Comparison of ENCODE assay signal across 8 mouse cellular contexts in the genomic region with DNA sequence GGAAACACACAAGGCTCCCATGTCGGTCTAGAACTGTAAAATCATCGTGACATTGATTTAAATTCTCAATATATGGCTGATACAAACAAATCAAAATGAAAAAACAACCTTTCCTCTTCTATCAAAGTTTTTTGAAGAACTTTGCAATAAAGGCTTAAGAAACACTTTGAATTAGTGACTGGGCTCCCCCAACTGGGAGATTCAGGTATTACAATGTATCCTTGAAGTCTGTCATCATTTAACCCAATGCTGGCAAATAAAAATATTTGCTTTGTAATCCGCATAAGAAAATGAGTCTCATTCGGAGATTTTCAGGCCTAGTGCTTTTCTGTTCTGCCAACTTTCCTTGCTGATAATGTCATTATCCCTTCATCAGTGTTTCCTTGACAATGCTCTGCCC.
DNase-seq lines count a peak whose midpoint lies in the region; ATAC-seq and TF ChIP-seq lines count a peak whose summit lies in the region.

No protein-coding gene starts in this region.

- H3K36me3 ChIP-seq in heart, embryonic 11.5 days (ENCODE audit: control insufficient read depth, insufficient read depth, low read length), result no peaks in the 10 kb centered on the region
- no peaks in the 10 kb centered on the region for H3K36me3 ChIP-seq in midbrain, postnatal 0 days (ENCODE audit: insufficient read depth, low read length)
- H3K36me3 ChIP-seq in midbrain, embryonic 16.5 days (ENCODE audit: control insufficient read depth, insufficient read depth, low read length), result no peaks in the 10 kb centered on the region

- DNase-seq in heart, adult 8-10 months (ENCODE audit: low spot score), result peak; percentile 3
- peak; percentile 88 for DNase-seq in midbrain, postnatal 0 days (ENCODE audit: low spot score)
- peak; percentile 87 for DNase-seq in brain, embryonic 14.5 days (ENCODE audit: low read depth)
- peak; percentile 21 to 79 for DNase-seq in layer of hippocampus, postnatal 14 days (ENCODE audit: low spot score in 2 of 2)
- DNase-seq in T-cell, adult 2 months (ENCODE audit: low spot score), result no peak
- DNase-seq in thymus, adult 18-20 months, result no peak

- no peaks in the 10 kb centered on the region for H3K27me3 ChIP-seq in heart, embryonic 11.5 days (ENCODE audit: control insufficient read depth, insufficient read depth, low read length)
- H3K27me3 ChIP-seq in midbrain, postnatal 0 days (ENCODE audit: insufficient read depth, low read length), result no peaks in the 10 kb centered on the region
- no peaks in the 10 kb centered on the region for H3K27me3 ChIP-seq in midbrain, embryonic 16.5 days (ENCODE audit: control insufficient read depth, insufficient read depth, low read depth, low read length)

- H3K4me2 ChIP-seq in heart, embryonic 11.5 days, result no peak overlapping the region
- no peak overlapping the region for H3K4me2 ChIP-seq in midbrain, postnatal 0 days (ENCODE audit: low read depth, low read length, poor library complexity, severe bottlenecking)
- H3K4me2 ChIP-seq in midbrain, embryonic 16.5 days (ENCODE audit: low read length), result no peak overlapping the region

- ATAC-seq in heart, embryonic 11.5 days (replicated peaks; ENCODE audit: insufficient number of reproducible peaks, low FRiP score, low TSS enrichment), result no peak
- ATAC-seq in midbrain, postnatal 0 days (ENCODE audit: low FRiP score), result no peak
- no peak for ATAC-seq in midbrain, embryonic 16.5 days

- no peaks in the 10 kb centered on the region for H3K4me1 ChIP-seq in heart, embryonic 11.5 days (ENCODE audit: control insufficient read depth, insufficient read depth, low read length)
- H3K4me1 ChIP-seq in midbrain, postnatal 0 days (ENCODE audit: insufficient read depth, low read length), result no peaks in the 10 kb centered on the region
- H3K4me1 ChIP-seq in midbrain, embryonic 16.5 days (ENCODE audit: control insufficient read depth, insufficient read depth, low read length), result peaks cover 4% of the 10 kb centered on the region; the same call in 1 of the 2 replicates

- no peak overlapping the region for H3K4me3 ChIP-seq in heart, embryonic 11.5 days (ENCODE audit: low read depth, low read length)
- H3K4me3 ChIP-seq in midbrain, postnatal 0 days (ENCODE audit: low read depth, low read length), result no peak overlapping the region
- H3K4me3 ChIP-seq in midbrain, embryonic 16.5 days (ENCODE audit: low read depth, low read length), result no peak overlapping the region

- no peaks in the 10 kb centered on the region for H3K9me3 ChIP-seq in heart, embryonic 11.5 days (replicated peaks; ENCODE audit: control insufficient read depth, low read length)
- no peaks in the 10 kb centered on the region for H3K9me3 ChIP-seq in midbrain, postnatal 0 days (ENCODE audit: low read length)
- no peaks in the 10 kb centered on the region for H3K9me3 ChIP-seq in midbrain, embryonic 16.5 days (replicated peaks; ENCODE audit: control insufficient read depth, low read length, poor library complexity, severe bottlenecking)

- H3K9ac ChIP-seq in heart, embryonic 11.5 days (ENCODE audit: low read depth, low read length), result no peak overlapping the region
- no peak overlapping the region for H3K9ac ChIP-seq in midbrain, postnatal 0 days (replicated peaks; ENCODE audit: low read length, poor library complexity, severe bottlenecking)
- no peak overlapping the region for H3K9ac ChIP-seq in midbrain, embryonic 16.5 days (ENCODE audit: low read depth, low read length)

- TF ChIP-seq CTCF in midbrain, postnatal 0 days (IDR thresholded peaks at IDR 0.05), result peak; percentile 80
- no peak for TF ChIP-seq CTCF in brain, embryonic 14.5 days (IDR thresholded peaks at IDR 0.05; ENCODE audit: borderline replicate concordance, extremely low read depth, insufficient read depth, insufficient read length)

- TF ChIP-seq POLR2A in brain, embryonic 14.5 days (IDR thresholded peaks at IDR 0.05; ENCODE audit: borderline replicate concordance, extremely low read depth, insufficient read depth, insufficient read length, poor library complexity, severe bottlenecking), result no peak

- WGBS in heart, embryonic 11.5 days (ENCODE audit: insufficient replicate concordance), result 20% methylated on average over 4 of the region's 4 CpGs
- 31% methylated on average over 4 of the region's 4 CpGs for WGBS in midbrain, postnatal 0 days
- WGBS in midbrain, embryonic 16.5 days, result 34% methylated on average over 4 of the region's 4 CpGs

- no peak overlapping the region for H3K27ac ChIP-seq in heart, embryonic 11.5 days (ENCODE audit: low read depth, low read length)
- no peak overlapping the region for H3K27ac ChIP-seq in midbrain, postnatal 0 days (ENCODE audit: low read depth, low read length)
- no peak overlapping the region for H3K27ac ChIP-seq in midbrain, embryonic 16.5 days (ENCODE audit: low read length)

Comparison
In these comparisons a context has a peak if more than half of its experiments do, and no peak if none do; other contexts are left out.
1. DNase-seq: peak in heart, adult 8-10 months (single experiment), midbrain, postnatal 0 days (single experiment), brain, embryonic 14.5 days (single experiment) and layer of hippocampus, postnatal 14 days (2 of 2); none in T-cell, adult 2 months (single experiment) and thymus, adult 18-20 months (0 of 2).